In genomic region chr2:119516811-119517210, GRCm38 (mm10) we compare ENCODE assay signal across 23 mouse cellular contexts. TPM values are rescaled to one million over a fixed set of nuclear protein-coding genes. Genes with fewer than 3 reads are reported as not detected.
"Had no signal": no experiment of that assay in that cellular context is flagged by ENCODE, and none has a peak within 500 bp of the region (broad histone marks: within the 10 kb centered on the region; RNA-seq: fewer than 3 reads in every experiment).

No protein-coding gene starts in this region.

- H3K4me3 ChIP-seq: intestine, embryonic 15.5 days; kidney, embryonic 15.5 days; limb, embryonic 10.5 days; limb, embryonic 13.5 days; liver, embryonic 12.5 days; liver, embryonic 15.5 days; lung, embryonic 15.5 days; midbrain, embryonic 15.5 days; myocyte; neural tube, embryonic 13.5 days; stomach, embryonic 15.5 days had no signal

- H3K9me3 ChIP-seq: intestine, embryonic 15.5 days; kidney, embryonic 15.5 days; limb, embryonic 10.5 days; limb, embryonic 13.5 days; liver, embryonic 12.5 days; liver, embryonic 15.5 days; lung, embryonic 15.5 days; midbrain, embryonic 15.5 days; neural tube, embryonic 13.5 days; stomach, embryonic 15.5 days had no signal

- H3K4me2 ChIP-seq: intestine, embryonic 15.5 days; kidney, embryonic 15.5 days; limb, embryonic 13.5 days; liver, embryonic 12.5 days; liver, embryonic 15.5 days; lung, embryonic 15.5 days; midbrain, embryonic 11.5 days; midbrain, embryonic 15.5 days; neural tube, embryonic 13.5 days; stomach, embryonic 15.5 days had no signal

- H3K36me3 ChIP-seq: intestine, embryonic 15.5 days; kidney, embryonic 15.5 days; limb, embryonic 10.5 days; limb, embryonic 13.5 days; liver, embryonic 12.5 days; liver, embryonic 15.5 days; lung, embryonic 15.5 days; midbrain, embryonic 15.5 days; neural tube, embryonic 13.5 days; stomach, embryonic 15.5 days had no signal

- H3K9ac ChIP-seq: intestine, embryonic 15.5 days; kidney, embryonic 15.5 days; limb, embryonic 13.5 days; liver, embryonic 12.5 days; liver, embryonic 15.5 days; lung, embryonic 15.5 days; midbrain, embryonic 15.5 days; neural tube, embryonic 13.5 days; stomach, embryonic 15.5 days had no signal

- DNase-seq: kidney, adult 11 months; kidney, adult 8-10 months; kidney, postnatal 10 days; kidney, postnatal 36 days; liver; lung, adult 18-20 months; lung, postnatal 10 days; lung, postnatal 36 days; thymus, postnatal 25 days had no signal

- H3K27me3 ChIP-seq: intestine, embryonic 15.5 days; kidney, embryonic 15.5 days; limb, embryonic 13.5 days; liver, embryonic 12.5 days; liver, embryonic 15.5 days; lung, embryonic 15.5 days; midbrain, embryonic 15.5 days; neural tube, embryonic 13.5 days; stomach, embryonic 15.5 days had no signal

- H3K27ac ChIP-seq: intestine, embryonic 15.5 days; kidney, embryonic 15.5 days; limb, embryonic 10.5 days; limb, embryonic 13.5 days; liver, embryonic 12.5 days; liver, embryonic 15.5 days; lung, embryonic 15.5 days; midbrain, embryonic 15.5 days; neural tube, embryonic 13.5 days; stomach, embryonic 15.5 days had no signal

- H3K4me1 ChIP-seq: intestine, embryonic 15.5 days; kidney, embryonic 15.5 days; limb, embryonic 10.5 days; limb, embryonic 13.5 days; liver, embryonic 12.5 days; liver, embryonic 15.5 days; lung, embryonic 15.5 days; midbrain, embryonic 15.5 days; neural tube, embryonic 13.5 days; stomach, embryonic 15.5 days had no signal

RNA-seq across cellular contexts. Expression of gene Exd1, which starts 30.6 kb away (rescaled TPM):
- total RNA-seq: megakaryocyte-erythroid progenitor cell, adult 5-6 weeks; monocyte, adult 5-6 weeks had no signal
